Mouse (Mus musculus): ENCODE results near the gene Slc22a20. TPM values are rescaled to one million over a fixed set of nuclear protein-coding genes. Genes with fewer than 3 reads are reported as not detected.
A peak's percentile ranks its signal among the peaks of the same experiment; 100 is the strongest.

The Slc22a20 gene
- polyA plus RNA-seq, 1 experiment from 2014 or later = not detected

DNA sequence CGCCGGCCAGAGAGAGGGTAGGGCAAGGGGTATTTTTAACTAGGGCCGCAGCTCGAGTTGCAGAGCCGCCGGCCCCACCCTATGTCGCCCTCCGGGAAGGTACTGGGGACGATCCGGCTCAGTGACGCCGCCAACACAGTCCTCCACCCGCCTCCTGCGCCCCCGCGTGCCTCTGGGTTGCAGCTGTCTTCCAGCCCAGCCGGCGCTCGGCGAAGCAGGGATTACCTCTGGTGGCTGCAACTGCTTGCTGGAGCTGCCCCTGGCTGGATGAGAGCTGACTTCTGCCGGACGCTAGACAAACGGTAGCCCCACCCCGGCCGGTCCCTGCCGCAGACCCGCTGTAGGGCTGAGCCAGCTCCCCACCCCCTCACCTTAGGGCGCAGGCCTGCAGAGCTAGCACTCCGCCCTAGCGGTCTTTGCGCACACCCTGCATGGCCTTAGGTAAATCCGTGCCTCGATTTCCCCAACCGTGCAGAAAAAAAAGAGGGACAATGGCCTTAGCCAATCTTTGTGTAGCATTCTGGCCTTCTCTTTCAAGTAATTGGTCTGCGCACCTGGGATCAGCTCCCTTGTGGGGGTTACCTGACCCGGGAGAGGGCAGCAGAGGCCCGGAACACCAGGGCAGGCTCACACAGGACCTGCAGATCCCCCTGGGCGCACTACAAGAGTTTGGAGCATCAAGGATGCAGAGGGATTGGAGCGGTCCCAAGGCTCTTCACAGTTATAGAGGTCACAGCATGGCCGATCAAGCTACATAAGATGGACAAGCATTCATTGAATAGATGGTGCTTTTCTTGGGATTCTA lies 29.8 kb upstream of the Slc22a20 start, which contains the start of gene Capn1:
TSS of gene Capn1 (minus strand) at position 387 of the 805 bp plus-strand sequence.
- H3K27me3 ChIP-seq (ENCODE audit: control insufficient read depth, insufficient read depth, low read length) = 0 out of 2 replicates have a peak, but pooled peaks cover 4% of the 10 kb centered on the region
- peak within 1 kb of the TSS; percentile 76 for H3K9ac ChIP-seq (ENCODE audit: low read length)
- H3K9me3 ChIP-seq (replicated peaks; ENCODE audit: control insufficient read depth, low read length) = no peaks in the 10 kb centered on the region
- H3K4me2 ChIP-seq (ENCODE audit: low read depth, low read length) = peak within 1 kb of the TSS; percentile 67
- H3K4me3 ChIP-seq (replicated peaks; ENCODE audit: low read length) = peak within 1 kb of the TSS; percentile 60
- ATAC-seq (ENCODE audit: insufficient read depth, low FRiP score) = peak; percentile 79
- H3K36me3 ChIP-seq (ENCODE audit: control insufficient read depth, insufficient read depth, low read length) = no peaks in the 10 kb centered on the region
- H3K27ac ChIP-seq (ENCODE audit: low read length) = peak within 1 kb of the TSS; percentile 60
- H3K4me1 ChIP-seq (ENCODE audit: control insufficient read depth, insufficient read depth, low read length) = peaks cover 12% of the 10 kb centered on the region
- WGBS = 4% methylated on average over 40 of the region's 40 CpGs

DNA sequence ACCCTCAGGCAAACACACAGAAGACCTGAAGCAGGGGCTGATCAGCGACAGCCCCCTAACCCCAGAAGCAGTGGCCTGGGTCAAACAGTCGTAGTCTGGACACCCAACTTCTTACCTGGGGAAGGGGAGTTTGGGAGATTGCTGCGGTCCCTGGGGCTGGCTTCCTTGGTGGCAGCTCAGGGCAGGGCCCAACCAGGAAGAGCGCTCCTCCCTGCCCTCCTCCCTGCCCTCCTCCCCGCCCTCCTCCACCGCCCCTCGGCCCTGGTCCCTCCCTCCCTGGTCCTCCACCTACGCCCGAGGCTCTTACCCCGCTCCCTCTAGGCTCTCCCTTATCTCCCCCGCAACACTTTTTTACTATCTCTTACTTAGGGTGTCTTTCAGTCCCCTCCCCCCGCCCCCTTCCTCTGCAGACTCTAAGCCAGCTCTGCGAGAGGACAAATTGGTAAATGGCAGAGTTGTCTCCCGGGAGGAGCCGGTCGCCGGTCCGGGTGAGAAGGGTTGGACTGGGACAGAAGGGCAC lies 29.1 kb upstream of the Slc22a20 start:
- peak; percentile 85 for ATAC-seq (ENCODE audit: insufficient read depth, low FRiP score)
- peak overlapping the region; percentile 76 for H3K9ac ChIP-seq (ENCODE audit: low read length)
- H3K4me2 ChIP-seq (ENCODE audit: low read depth, low read length) = peak overlapping the region; percentile 67
- H3K4me3 ChIP-seq (replicated peaks; ENCODE audit: low read length) = peak overlapping the region; percentile 60
- 2% methylated on average over 16 of the region's 18 CpGs for WGBS
- peak overlapping the region; percentile 60 for H3K27ac ChIP-seq (ENCODE audit: low read length)
- H3K27me3 ChIP-seq (ENCODE audit: control insufficient read depth, insufficient read depth, low read length) = 0 out of 2 replicates have a peak, but pooled peaks cover 4% of the 10 kb centered on the region
- peaks cover 12% of the 10 kb centered on the region for H3K4me1 ChIP-seq (ENCODE audit: control insufficient read depth, insufficient read depth, low read length)
- no peaks in the 10 kb centered on the region for H3K9me3 ChIP-seq (replicated peaks; ENCODE audit: control insufficient read depth, low read length)
- no peaks in the 10 kb centered on the region for H3K36me3 ChIP-seq (ENCODE audit: control insufficient read depth, insufficient read depth, low read length)

DNA sequence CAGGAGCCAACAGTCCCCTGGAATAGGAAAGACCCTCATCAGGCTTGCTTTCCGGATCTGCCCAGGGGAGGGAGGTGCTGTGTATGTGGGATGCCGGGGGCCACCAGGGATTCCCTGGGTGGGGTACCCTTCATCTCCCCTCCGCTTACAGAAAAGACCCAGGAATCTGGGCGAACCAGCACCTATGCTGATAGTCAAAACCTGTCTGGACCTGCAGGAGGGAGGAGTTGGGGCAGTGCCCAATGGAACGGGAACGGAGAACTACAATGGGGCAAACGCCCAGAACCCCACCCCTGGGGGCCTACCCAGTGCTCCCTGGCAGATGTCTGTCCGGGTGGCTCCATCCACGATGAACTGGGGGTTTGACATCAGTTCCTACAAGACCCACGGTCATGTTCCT lies 27.7 kb upstream of the Slc22a20 start:
- no peaks in the 10 kb centered on the region for H3K36me3 ChIP-seq (ENCODE audit: control insufficient read depth, insufficient read depth, low read length)
- 0 out of 2 replicates have a peak, but pooled peaks cover 4% of the 10 kb centered on the region for H3K27me3 ChIP-seq (ENCODE audit: control insufficient read depth, insufficient read depth, low read length)
- no peak for ATAC-seq (ENCODE audit: insufficient read depth, low FRiP score)
- H3K9me3 ChIP-seq (replicated peaks; ENCODE audit: control insufficient read depth, low read length) = no peaks in the 10 kb centered on the region
- 85% methylated on average over 10 of the region's 10 CpGs for WGBS
- peak overlapping the region; percentile 67 for H3K4me2 ChIP-seq (ENCODE audit: low read depth, low read length)
- peaks cover 12% of the 10 kb centered on the region for H3K4me1 ChIP-seq (ENCODE audit: control insufficient read depth, insufficient read depth, low read length)
- peak overlapping the region; percentile 60 for H3K4me3 ChIP-seq (replicated peaks; ENCODE audit: low read length)
- H3K27ac ChIP-seq (ENCODE audit: low read length) = no peak overlapping the region
- H3K9ac ChIP-seq (ENCODE audit: low read length) = no peak overlapping the region; the same call in none of the 2 replicates

DNA sequence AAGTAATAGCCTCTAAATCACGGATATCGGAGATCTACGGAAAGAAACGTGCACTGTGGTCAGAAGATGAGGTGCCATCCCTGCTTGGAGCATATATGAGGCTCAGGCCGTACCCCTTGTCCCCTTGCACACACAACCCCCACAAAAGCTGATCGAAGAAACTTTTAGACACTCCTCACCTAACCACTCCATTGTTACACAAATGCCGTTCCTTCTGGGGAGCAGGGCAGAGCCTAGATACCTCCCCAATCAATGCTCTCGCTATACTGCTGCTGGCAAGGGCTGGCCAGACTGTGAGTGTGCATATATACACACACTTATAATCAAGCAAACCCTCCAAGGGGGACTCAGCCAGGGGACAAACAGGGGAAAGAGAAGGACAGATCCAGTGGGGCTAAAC lies 23.2 kb upstream of the Slc22a20 start:
- Histone ChIP-seq H3K4me3 (replicated peaks; ENCODE audit: low read length) (no peak overlapping the region), H3K9me3 (replicated peaks; ENCODE audit: control insufficient read depth, low read length) (no peaks in the 10 kb centered on the region), H3K36me3 (ENCODE audit: control insufficient read depth, insufficient read depth, low read length) (no peaks in the 10 kb centered on the region), H3K27me3 (ENCODE audit: control insufficient read depth, insufficient read depth, low read length) (no peaks in the 10 kb centered on the region), H3K9ac (ENCODE audit: low read length) (no peak overlapping the region), H3K4me1 (ENCODE audit: control insufficient read depth, insufficient read depth, low read length) (peaks cover 3% of the 10 kb centered on the region; the same call in 1 of the 2 replicates), H3K27ac (ENCODE audit: low read length) (no peak overlapping the region), H3K4me2 (ENCODE audit: low read depth, low read length) (no peak overlapping the region)
- WGBS = 81% methylated on average over 8 of the region's 8 CpGs
- no peak for ATAC-seq (ENCODE audit: insufficient read depth, low FRiP score)

DNA sequence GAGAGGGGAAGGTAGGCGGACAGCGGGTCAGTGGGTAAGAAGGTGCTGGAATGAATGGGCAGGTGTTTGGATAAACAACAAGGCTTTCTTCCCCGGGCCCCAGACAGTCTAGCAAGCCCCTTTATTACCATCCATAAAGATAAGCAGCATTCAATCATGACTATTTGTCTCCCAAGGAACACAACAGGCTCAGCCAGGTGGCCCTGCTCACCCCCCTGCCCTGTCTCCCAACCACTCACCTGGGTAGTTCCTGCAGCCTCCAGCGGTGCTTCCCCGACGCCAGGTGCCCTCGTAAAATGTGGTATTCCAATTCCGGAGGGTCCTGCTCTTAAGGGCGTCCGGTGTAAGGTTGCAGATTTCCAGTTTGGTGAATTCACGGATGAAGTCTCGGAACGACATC lies 21.1 kb upstream of the Slc22a20 start:
- H3K27ac ChIP-seq (ENCODE audit: low read length) = no peak overlapping the region
- no peaks in the 10 kb centered on the region for H3K4me1 ChIP-seq (ENCODE audit: control insufficient read depth, insufficient read depth, low read length)
- no peaks in the 10 kb centered on the region for H3K27me3 ChIP-seq (ENCODE audit: control insufficient read depth, insufficient read depth, low read length)
- H3K9ac ChIP-seq (ENCODE audit: low read length) = no peak overlapping the region
- no peaks in the 10 kb centered on the region for H3K36me3 ChIP-seq (ENCODE audit: control insufficient read depth, insufficient read depth, low read length)
- ATAC-seq (ENCODE audit: insufficient read depth, low FRiP score) = no peak
- H3K4me3 ChIP-seq (replicated peaks; ENCODE audit: low read length) = no peak overlapping the region
- 75% methylated on average over 13 of the region's 13 CpGs for WGBS
- no peaks in the 10 kb centered on the region for H3K9me3 ChIP-seq (replicated peaks; ENCODE audit: control insufficient read depth, low read length)
- H3K4me2 ChIP-seq (ENCODE audit: low read depth, low read length) = no peak overlapping the region

DNA sequence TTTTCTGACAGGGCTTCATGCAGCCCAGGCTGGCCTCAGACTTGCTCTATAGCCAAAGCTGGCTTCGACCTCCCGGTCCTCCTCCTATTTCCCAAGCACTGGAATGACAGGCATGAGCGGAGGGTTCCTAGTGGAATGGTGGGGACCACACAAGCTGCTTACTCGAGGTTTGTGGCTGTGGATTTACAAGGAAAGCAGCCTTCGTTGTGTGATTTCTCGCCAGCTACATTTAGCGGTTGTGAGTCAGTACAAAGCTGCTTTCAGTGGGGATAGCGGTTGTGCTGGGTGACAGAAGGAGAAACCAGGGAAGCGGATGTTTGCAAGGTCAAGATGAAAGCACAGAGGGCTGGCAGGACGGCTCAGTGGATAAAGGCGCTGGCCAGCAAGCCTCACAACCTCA lies 19.6 kb upstream of the Slc22a20 start:
- H3K4me1 ChIP-seq (ENCODE audit: control insufficient read depth, insufficient read depth, low read length) = no peaks in the 10 kb centered on the region
- no peaks in the 10 kb centered on the region for H3K27me3 ChIP-seq (ENCODE audit: control insufficient read depth, insufficient read depth, low read length)
- no peak for ATAC-seq (ENCODE audit: insufficient read depth, low FRiP score)
- no peak overlapping the region for H3K4me2 ChIP-seq (ENCODE audit: low read depth, low read length)
- 58% methylated on average over 11 of the region's 11 CpGs for WGBS
- H3K36me3 ChIP-seq (ENCODE audit: control insufficient read depth, insufficient read depth, low read length) = no peaks in the 10 kb centered on the region
- no peak overlapping the region for H3K4me3 ChIP-seq (replicated peaks; ENCODE audit: low read length)
- no peaks in the 10 kb centered on the region for H3K9me3 ChIP-seq (replicated peaks; ENCODE audit: control insufficient read depth, low read length)
- H3K9ac ChIP-seq (ENCODE audit: low read length) = no peak overlapping the region
- no peak overlapping the region for H3K27ac ChIP-seq (ENCODE audit: low read length)

DNA sequence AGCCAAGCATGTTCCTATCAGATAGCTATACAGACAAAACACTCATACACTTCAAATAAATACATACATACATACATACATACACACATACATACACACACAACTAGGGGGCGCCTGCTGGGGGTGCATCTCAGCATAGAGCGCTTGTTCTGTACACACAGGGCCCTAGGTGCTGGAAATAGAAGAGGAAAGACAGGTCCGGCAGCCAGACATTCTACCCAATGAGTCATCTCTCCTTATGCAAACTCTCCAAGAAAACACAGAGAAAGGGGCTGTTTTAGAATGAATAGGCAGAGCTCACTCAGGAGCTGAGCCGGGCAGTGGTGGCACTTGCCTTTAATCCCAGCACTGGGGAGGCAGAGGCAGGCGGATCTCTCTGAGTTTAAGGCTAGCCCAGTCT lies 14.0 kb upstream of the Slc22a20 start:
- Histone ChIP-seq H3K36me3 (ENCODE audit: control insufficient read depth, insufficient read depth, low read length) (no peaks in the 10 kb centered on the region), H3K4me2 (ENCODE audit: low read depth, low read length) (no peak overlapping the region), H3K27me3 (ENCODE audit: control insufficient read depth, insufficient read depth, low read length) (no peaks in the 10 kb centered on the region), H3K9ac (ENCODE audit: low read length) (no peak overlapping the region), H3K27ac (ENCODE audit: low read length) (no peak overlapping the region), H3K4me1 (ENCODE audit: control insufficient read depth, insufficient read depth, low read length) (no peaks in the 10 kb centered on the region), H3K4me3 (replicated peaks; ENCODE audit: low read length) (no peak overlapping the region), H3K9me3 (replicated peaks; ENCODE audit: control insufficient read depth, low read length) (no peaks in the 10 kb centered on the region)
- ATAC-seq (ENCODE audit: insufficient read depth, low FRiP score) = no peak
- 64% methylated on average over 5 of the region's 5 CpGs for WGBS

DNA sequence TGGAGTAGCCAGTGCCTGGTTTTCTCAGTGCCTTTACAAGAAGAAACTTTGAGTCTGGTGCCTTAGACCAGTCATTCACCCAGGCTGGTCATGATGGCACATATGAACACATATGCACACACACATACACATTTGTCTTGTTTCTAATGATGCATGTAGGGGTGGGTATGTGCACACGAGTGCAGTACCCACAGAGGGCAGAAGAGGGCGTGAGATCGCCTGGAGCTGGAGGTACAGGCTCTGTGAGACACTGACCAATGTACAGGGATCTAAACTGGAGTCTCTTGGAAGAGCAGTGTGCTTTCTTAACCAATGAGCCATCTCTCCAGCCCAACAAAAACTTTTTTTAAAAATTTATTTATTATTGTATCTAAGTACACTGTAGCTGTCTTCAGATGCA lies 12.2 kb upstream of the Slc22a20 start:
- no peak overlapping the region for H3K4me2 ChIP-seq (ENCODE audit: low read depth, low read length)
- no peaks in the 10 kb centered on the region for H3K4me1 ChIP-seq (ENCODE audit: control insufficient read depth, insufficient read depth, low read length)
- no peak overlapping the region for H3K9ac ChIP-seq (ENCODE audit: low read length)
- no peak overlapping the region for H3K27ac ChIP-seq (ENCODE audit: low read length)
- no peak overlapping the region for H3K4me3 ChIP-seq (replicated peaks; ENCODE audit: low read length)
- H3K36me3 ChIP-seq (ENCODE audit: control insufficient read depth, insufficient read depth, low read length) = no peaks in the 10 kb centered on the region
- H3K27me3 ChIP-seq (ENCODE audit: control insufficient read depth, insufficient read depth, low read length) = no peaks in the 10 kb centered on the region
- WGBS = 80% methylated on average over 3 of the region's 3 CpGs
- no peaks in the 10 kb centered on the region for H3K9me3 ChIP-seq (replicated peaks; ENCODE audit: control insufficient read depth, low read length)
- ATAC-seq (ENCODE audit: insufficient read depth, low FRiP score) = no peak

DNA sequence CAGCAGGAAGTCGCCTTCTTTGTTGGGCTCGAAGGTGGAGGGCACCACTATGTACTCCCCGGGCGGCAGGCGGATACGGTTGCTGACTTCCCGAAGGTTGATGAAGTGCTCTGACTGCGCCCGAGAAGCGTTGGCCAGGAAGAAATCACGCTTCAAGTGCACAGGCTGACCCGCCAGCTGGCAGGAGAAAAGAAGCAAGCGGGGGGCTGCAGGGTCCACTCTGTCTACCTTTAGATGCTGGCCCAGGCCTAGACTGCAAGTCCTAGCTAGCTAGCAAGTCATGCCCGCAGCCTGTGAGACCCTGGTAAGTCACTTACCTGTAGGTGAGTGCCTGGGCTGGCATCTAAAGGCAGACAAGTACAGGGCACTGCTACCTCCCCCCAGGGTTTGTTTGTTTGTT lies 8.8 kb upstream of the Slc22a20 start:
- Histone ChIP-seq H3K9me3 (replicated peaks; ENCODE audit: control insufficient read depth, low read length) (no peaks in the 10 kb centered on the region), H3K27me3 (ENCODE audit: control insufficient read depth, insufficient read depth, low read length) (no peaks in the 10 kb centered on the region), H3K9ac (ENCODE audit: low read length) (no peak overlapping the region), H3K4me1 (ENCODE audit: control insufficient read depth, insufficient read depth, low read length) (peaks cover 10% of the 10 kb centered on the region), H3K27ac (ENCODE audit: low read length) (no peak overlapping the region), H3K4me3 (replicated peaks; ENCODE audit: low read length) (no peak overlapping the region), H3K36me3 (ENCODE audit: control insufficient read depth, insufficient read depth, low read length) (no peaks in the 10 kb centered on the region), H3K4me2 (ENCODE audit: low read depth, low read length) (no peak overlapping the region)
- ATAC-seq (ENCODE audit: insufficient read depth, low FRiP score) = no peak
- 86% methylated on average over 14 of the region's 14 CpGs for WGBS

All from stomach, embryonic 16.5 days (tissue).